Mouse (Mus musculus) liver, embryonic 14.5 days (tissue): ENCODE results near the gene Rassf6.

ENCODE experiments used
- CTCF ChIP-seq: IDR thresholded peaks from 2 replicates; pipeline ENCODE4 v1.5.1; 2016; ENCODE audit warnings: antibody characterized with exemption, low read depth, control low read depth
- EP300 ChIP-seq: IDR thresholded peaks from 2 replicates; pipeline ENCODE4 v1.6.1; 2016; ENCODE audit warnings: antibody characterized with exemption, low read depth

DNA sequence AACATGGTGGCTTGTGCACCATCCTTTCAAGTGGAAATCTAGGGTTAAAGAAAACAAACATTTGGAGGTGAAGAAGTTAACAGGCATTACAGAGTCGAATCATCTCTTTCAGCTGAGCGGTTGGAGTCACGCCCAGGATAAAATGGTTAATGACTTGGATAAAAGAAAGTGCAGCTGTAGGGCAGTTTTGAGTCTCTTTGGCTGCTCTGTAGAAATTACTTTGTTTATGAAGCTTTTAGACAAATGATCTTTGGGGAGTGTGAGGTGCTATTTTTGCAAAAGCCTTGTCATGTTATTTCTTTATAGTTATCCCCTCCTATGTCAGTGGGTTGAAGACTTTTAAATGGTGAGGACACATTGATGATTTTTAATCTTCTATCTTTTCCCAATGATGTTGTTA lies 69.2 kb downstream of the Rassf6 start:
- TF ChIP-seq CTCF (no peak), EP300 (no peak)
